Mouse (Mus musculus) retina, adult 2 months (tissue): ENCODE measurements around the gene Rad51c.
"Not testable (repeated sequence)": the region's sequence is repeated elsewhere in the genome, so short reads cannot be mapped to it uniquely, and the experiment has no call there.

Experiments
- DNase-seq: peaks from one replicate; pipeline ENCODE4 v3.0.0-alpha.2; 2012; ENCODE audit warnings: low read depth, low spot score

The Rad51c gene

GRCm38 (mm10) chr11:87404876-87405275, at the start of gene Rad51c, which contains the start of gene Tex14:
Rad51c (minus strand) TSS chr11:87404954.
Tex14 (plus strand) TSS chr11:87405065.
- DNase-seq = no peak

GRCm38 (mm10) chr11:87454035-87454690, 49.4 kb upstream of the Rad51c start:
- DNase-seq = no peak

GRCm38 (mm10) chr11:87453216-87454034, 48.7 kb upstream of the Rad51c start:
- DNase-seq = no peak

- not testable (repeated sequence) for DNase-seq
Measured at GRCm38 (mm10) chr11:87452779-87453178, 48.0 kb upstream of the Rad51c start.

- DNase-seq = not testable (repeated sequence)
Measured at GRCm38 (mm10) chr11:87449847-87450246, 45.1 kb upstream of the Rad51c start.

- no peak for DNase-seq
Measured at GRCm38 (mm10) chr11:87449200-87449547, 44.4 kb upstream of the Rad51c start.

GRCm38 (mm10) chr11:87448476-87449199, 43.9 kb upstream of the Rad51c start:
- not testable (repeated sequence) for DNase-seq

GRCm38 (mm10) chr11:87448081-87448475, 43.3 kb upstream of the Rad51c start:
- DNase-seq = not testable (repeated sequence)

- no peak for DNase-seq
Measured at GRCm38 (mm10) chr11:87447429-87447828, 42.7 kb upstream of the Rad51c start.

GRCm38 (mm10) chr11:87446159-87446558, 41.4 kb upstream of the Rad51c start:
- no peak for DNase-seq

- not testable (repeated sequence) for DNase-seq
Measured at GRCm38 (mm10) chr11:87445593-87445992, 40.8 kb upstream of the Rad51c start.

GRCm38 (mm10) chr11:87444735-87445428, 40.1 kb upstream of the Rad51c start:
- no peak for DNase-seq

GRCm38 (mm10) chr11:87444056-87444455, 39.3 kb upstream of the Rad51c start:
- not testable (repeated sequence) for DNase-seq

GRCm38 (mm10) chr11:87443373-87443883, 38.7 kb upstream of the Rad51c start:
- DNase-seq = no peak

- not testable (repeated sequence) for DNase-seq
Measured at GRCm38 (mm10) chr11:87442643-87443372, 38.1 kb upstream of the Rad51c start.

- no peak for DNase-seq
Measured at GRCm38 (mm10) chr11:87439796-87440420, 35.2 kb upstream of the Rad51c start.

- DNase-seq = no peak
Measured at GRCm38 (mm10) chr11:87436326-87437232, 31.8 kb upstream of the Rad51c start.

- DNase-seq = not testable (repeated sequence)
Measured at GRCm38 (mm10) chr11:87435107-87435506, 30.4 kb upstream of the Rad51c start.
